Mouse (Mus musculus) Patski (cell line): ENCODE data around the gene Ccdc125. TPM values are rescaled to one million over a fixed set of nuclear protein-coding genes. Genes with fewer than 3 reads are reported as not detected.
A peak's percentile ranks its signal among the peaks of the same experiment; 100 is the strongest.

Source experiments
- ATAC-seq: fragments of 100-300 bp; one replicate; pipeline ENCODE4 v1.8.0; 2021
- CTCF ChIA-PET: fragments of 350-600 bp; sonication (Branson Sonifier 250); formaldehyde crosslinking; loops from one replicate; lab custom pipeline; 2022; ENCODE audit warnings: inconsistent platforms; lab: Charles Lee
- POLR2A ChIA-PET: fragments of 350-600 bp; sonication (Branson Sonifier 250); formaldehyde crosslinking; loops from one replicate; lab custom pipeline; 2022; ENCODE audit warnings: antibody characterized with exemption, inconsistent platforms; lab: Charles Lee
- DNase-seq: peaks from one replicate; pipeline ENCODE4 v3.0.0-alpha.2; 2011; ENCODE audit warnings: low read depth, low spot score
- H3K27me3 ChIP-seq: fragments of 371-371 bp; one replicate; pipeline ENCODE4 v1.5.1; 2021
- CTCF ChIP-seq: fragments of 100-300 bp; IDR thresholded peaks from one replicate; pipeline ENCODE4 v1.5.1; 2021
- in situ Hi-C: fragments of 300-500 bp; cut with MboI; formaldehyde crosslinking; loops from 3 replicates; pipeline ENCODE4 v1.11.1; 2018; ENCODE audit warnings: low pct_unique_long_range_greater_than_20kb, mixed read lengths
- polyA plus RNA-seq: library from polyadenylated mRNA; unstranded; gene quantifications from one replicate; pipeline ENCODE4 v1.2.3, GENCODE M21; 2021

The Ccdc125 gene
- polyA plus RNA-seq, 1 experiment from 2014 or later: 5.6 TPM

DNA sequence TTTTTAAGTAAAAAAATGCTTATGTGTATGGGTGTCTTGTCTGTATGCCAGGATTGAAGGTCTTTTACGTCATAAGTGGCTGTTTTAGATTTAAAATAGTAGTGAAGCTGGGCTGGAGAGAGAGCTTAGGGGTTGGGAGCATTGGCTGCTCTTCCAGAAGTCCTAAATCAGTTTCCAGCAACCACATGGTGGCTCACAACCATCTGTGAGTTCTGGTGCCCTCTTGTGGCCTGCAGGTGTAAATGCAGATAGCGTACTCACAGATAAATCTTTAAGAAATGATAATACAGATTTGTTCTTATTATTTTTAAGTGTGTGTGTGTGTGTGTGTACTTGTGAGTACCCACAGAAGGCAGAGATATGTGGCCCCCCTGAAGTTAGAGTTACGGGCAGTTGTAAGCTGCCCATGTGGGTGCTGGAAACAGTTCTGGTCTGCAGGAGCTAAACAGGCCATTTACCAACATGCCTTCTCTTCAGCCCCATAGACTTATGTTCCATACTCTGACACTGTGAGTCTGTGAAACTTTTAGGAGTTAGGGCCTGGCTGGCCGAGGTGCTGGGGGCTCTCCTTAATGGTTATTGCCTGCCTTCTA, 9.6 kb upstream of the Ccdc125 start:
- in situ Hi-C loops: no loop called here
- no peak for ATAC-seq
- POLR2A ChIA-PET: interaction anchor here (0.6 to 0.8 kb wide), 2 partner anchors 9 to 125 kb away, joined by 3 to 4 read pairs; no protein-coding TSS in a partner anchor
- no peak for DNase-seq
- CTCF ChIA-PET: interaction anchor here (0.6 to 2.1 kb wide), 10 partner anchors 8 to 693 kb away, joined by 3 to 7 read pairs (median 4); partner anchors contain the start of genes Ak6, Ccdc125, Gtf2h2 and Rad17
- no peaks in the 10 kb centered on the region for H3K27me3 ChIP-seq
- TF ChIP-seq CTCF: no peak

DNA sequence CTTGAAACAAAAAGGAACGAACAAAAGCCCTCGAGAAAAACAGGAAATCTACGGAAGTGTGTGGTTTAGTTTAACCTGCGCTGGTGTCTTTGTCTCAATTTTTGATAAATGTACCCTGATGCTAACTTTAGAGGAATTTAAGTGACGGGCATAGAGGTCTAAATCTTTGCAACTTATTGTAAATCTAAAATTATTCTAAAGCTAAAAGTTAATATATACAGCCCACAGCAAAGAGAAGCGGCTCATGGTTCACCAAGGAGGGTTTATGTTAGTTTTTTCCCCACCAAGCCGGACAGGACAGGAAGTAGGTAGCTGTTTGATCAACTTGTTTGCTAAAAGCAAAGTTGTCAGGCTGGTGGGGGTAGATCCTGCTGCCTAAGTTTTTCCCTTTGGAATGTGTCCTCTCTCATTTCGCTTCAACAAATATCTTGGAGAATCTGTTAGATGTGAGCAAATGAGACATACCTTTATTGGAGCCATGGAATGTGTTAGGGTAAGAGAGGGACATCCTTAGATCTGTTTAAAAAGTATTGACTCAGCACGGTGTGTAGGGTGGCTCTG, 744 bp downstream of the Ccdc125 start:
- ChIA-PET POLR2A (no interaction called here), CTCF (interaction anchor here (2.0 kb wide), 1 partner anchor 10 kb away, joined by 7 read pairs; no protein-coding TSS in a partner anchor)
- in situ Hi-C loops: no loop called here
- no peak for TF ChIP-seq CTCF
- DNase-seq (no peak), ATAC-seq (no peak)
- no peaks in the 10 kb centered on the region for H3K27me3 ChIP-seq

DNA sequence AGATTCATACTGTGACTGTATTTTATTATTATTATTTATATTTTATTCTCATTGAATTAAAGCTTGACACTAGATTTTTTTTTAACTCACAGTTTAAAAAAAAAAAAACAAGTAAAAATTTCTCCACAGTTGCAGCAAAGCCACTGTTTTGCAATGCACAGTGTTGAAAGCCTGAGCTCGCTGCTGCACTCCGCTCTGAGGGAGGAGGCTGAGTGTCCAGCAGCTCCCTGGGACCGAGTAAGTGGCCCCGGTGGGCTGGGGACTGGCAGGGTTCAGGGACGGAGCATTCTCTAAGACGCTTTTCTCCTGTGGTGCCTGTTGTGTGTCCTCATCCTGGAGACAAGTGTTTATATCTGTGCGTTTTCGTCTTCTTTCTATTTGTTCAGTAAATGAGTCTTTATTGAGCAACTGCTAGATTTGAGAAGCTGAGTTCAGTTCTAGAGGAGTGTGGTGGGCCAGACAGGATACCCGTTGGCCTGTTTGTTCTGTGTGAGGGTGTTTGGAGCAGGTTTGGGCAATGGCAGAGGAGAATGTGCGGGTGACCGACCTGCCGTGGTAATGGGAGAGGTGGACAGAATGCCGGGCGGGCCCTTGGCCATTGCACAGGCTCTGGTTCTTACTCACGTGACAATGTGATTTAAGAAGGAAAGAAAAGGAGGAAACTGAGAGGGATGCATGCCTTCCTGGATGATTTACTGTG, 6.6 kb downstream of the Ccdc125 start:
- DNase-seq: no peak
- POLR2A ChIA-PET: no interaction called here
- H3K27me3 ChIP-seq: no peaks in the 10 kb centered on the region
- in situ Hi-C loops: no loop called here
- TF ChIP-seq CTCF: no peak
- CTCF ChIA-PET: no interaction called here
- ATAC-seq: no peak

- CTCF ChIA-PET: interaction anchor here (1.1 kb wide), 1 partner anchor 12 kb away, joined by 3 read pairs; no protein-coding TSS in a partner anchor
- no peak for TF ChIP-seq CTCF
Observed at GRCm38 (mm10) chr13:100681615-100682014, 12.1 kb downstream of the Ccdc125 start.

DNA sequence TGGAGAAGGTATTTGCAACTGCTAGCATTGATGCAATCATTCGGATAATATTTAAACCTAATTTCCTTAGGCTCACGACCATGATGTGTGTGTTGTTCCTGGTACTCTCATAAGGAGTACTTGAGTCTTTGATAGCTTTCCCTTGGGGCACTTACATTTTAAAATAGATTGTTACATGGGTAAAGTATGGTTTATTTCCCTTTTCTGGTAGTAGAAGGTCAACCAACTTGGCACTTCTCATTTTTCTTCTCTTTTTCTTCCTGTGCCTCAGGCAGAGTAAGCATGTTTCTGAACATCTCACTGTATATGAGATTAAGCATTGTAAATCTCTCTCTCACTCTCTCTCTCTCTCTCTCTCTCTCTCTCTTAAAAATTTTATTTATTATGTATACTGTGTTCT, 13.3 kb downstream of the Ccdc125 start:
- H3K27me3 ChIP-seq: no peaks in the 10 kb centered on the region
- POLR2A ChIA-PET: no interaction called here
- in situ Hi-C loops: no loop called here
- CTCF ChIA-PET: no interaction called here
- DNase-seq (no peak), ATAC-seq (no peak)
- no peak for TF ChIP-seq CTCF

More at GRCm38 (mm10) chr13:100681615-100682014, 12.1 kb downstream of the Ccdc125 start:
- DNase-seq (no peak), ATAC-seq (no peak)
- POLR2A ChIA-PET: no interaction called here
- in situ Hi-C loops: no loop called here
- H3K27me3 ChIP-seq: no peaks in the 10 kb centered on the region

- CTCF ChIA-PET: no interaction called here
Observed at GRCm38 (mm10) chr13:100684355-100684754, 14.8 kb downstream of the Ccdc125 start.

DNA sequence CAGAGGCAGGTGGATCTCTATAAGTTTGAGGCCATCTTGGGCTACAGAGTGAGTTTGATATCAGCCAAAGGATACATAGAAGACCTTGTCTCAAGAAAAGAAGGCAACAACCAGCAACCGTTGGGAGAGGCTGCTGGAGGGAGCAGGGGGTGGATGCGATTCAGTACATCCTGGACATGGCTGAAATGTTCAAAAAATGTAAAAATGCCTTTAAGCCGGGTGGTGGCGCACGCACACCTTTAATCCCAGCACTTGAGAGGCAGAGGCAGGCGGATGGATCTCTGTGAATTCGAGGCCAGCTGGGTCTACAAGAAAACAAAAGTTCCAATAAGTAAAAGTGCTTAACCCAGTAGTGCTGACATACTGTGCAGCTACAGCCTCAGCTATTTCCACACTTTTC, 18.0 kb downstream of the Ccdc125 start:
- in situ Hi-C loops: no loop called here
- no peak for DNase-seq
- CTCF ChIA-PET: no interaction called here

More at GRCm38 (mm10) chr13:100684355-100684754, 14.8 kb downstream of the Ccdc125 start:
- no peak for DNase-seq
- ATAC-seq: no peak
- peak; percentile 69 for TF ChIP-seq CTCF
- in situ Hi-C loops: no loop called here
- POLR2A ChIA-PET: no interaction called here
- H3K27me3 ChIP-seq: no peaks in the 10 kb centered on the region

DNA sequence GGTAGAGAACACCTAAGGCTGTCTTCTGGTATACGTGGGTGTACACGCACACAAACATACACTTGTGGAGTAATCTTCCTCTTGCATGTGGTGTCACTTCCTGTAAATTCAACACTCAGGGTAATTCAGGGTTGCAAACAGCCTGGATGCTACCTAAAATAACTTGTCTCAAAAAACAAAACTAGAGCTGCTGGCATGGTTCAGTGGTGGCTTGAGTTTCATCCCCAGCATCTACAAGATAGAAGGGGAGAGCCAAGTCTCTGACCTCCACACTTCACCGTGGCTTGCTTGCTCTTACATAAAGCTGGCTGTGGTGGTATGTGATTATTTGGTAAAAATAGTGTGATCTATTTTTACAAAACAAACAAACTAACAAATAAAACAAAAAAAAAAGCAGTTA, 28.0 kb downstream of the Ccdc125 start:
- TF ChIP-seq CTCF: no peak
- in situ Hi-C loops: no loop called here
- ChIA-PET POLR2A (no interaction called here), CTCF (no interaction called here)
- H3K27me3 ChIP-seq: no peaks in the 10 kb centered on the region
- no peak for DNase-seq
- ATAC-seq: no peak

More for the DNA sequence above, 18.0 kb downstream of the Ccdc125 start:
- no peak for TF ChIP-seq CTCF
- H3K27me3 ChIP-seq: no peaks in the 10 kb centered on the region
- POLR2A ChIA-PET: no interaction called here
- ATAC-seq: no peak

- CTCF ChIA-PET: no interaction called here
- POLR2A ChIA-PET: no interaction called here
- in situ Hi-C loops: no loop called here
Observed at GRCm38 (mm10) chr13:100698866-100699265, 29.3 kb downstream of the Ccdc125 start.

GRCm38 (mm10) chr13:100703468-100703867, 34.0 kb downstream of the Ccdc125 start:
- peak; percentile 53 for TF ChIP-seq CTCF

More at GRCm38 (mm10) chr13:100698866-100699265, 29.3 kb downstream of the Ccdc125 start:
- ATAC-seq (no peak), DNase-seq (no peak)
- TF ChIP-seq CTCF: no peak
- no peaks in the 10 kb centered on the region for H3K27me3 ChIP-seq

DNA sequence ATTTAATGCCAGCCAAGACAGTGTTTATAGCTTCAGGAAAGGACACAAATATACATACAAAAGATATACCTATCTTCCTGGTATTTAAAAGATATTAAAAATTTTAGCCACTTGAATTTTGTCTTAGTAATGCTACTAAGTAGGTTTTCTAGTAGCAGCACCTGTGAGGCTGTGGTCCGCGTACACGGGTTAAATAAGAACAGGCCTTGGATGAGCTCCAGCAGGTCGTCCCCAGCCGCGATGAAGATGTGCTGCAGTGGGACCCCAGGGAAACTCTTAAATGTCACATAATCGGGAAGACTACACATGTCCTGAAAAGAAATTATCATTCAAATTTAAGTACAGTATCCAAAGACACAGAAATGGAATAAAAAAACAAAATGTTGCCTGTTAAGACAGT, 36.7 kb downstream of the Ccdc125 start:
- DNase-seq (no peak), ATAC-seq (no peak)
- TF ChIP-seq CTCF: no peak
- in situ Hi-C loops: no loop called here
- ChIA-PET CTCF (no interaction called here), POLR2A (no interaction called here)
- H3K27me3 ChIP-seq: no peaks in the 10 kb centered on the region

More at GRCm38 (mm10) chr13:100703468-100703867, 34.0 kb downstream of the Ccdc125 start:
- ChIA-PET CTCF (no interaction called here), POLR2A (no interaction called here)
- H3K27me3 ChIP-seq: no peaks in the 10 kb centered on the region
- in situ Hi-C loops: no loop called here
- DNase-seq (no peak), ATAC-seq (no peak)
